24 mouse cellular contexts compared by ENCODE assay signal in the genomic region with DNA sequence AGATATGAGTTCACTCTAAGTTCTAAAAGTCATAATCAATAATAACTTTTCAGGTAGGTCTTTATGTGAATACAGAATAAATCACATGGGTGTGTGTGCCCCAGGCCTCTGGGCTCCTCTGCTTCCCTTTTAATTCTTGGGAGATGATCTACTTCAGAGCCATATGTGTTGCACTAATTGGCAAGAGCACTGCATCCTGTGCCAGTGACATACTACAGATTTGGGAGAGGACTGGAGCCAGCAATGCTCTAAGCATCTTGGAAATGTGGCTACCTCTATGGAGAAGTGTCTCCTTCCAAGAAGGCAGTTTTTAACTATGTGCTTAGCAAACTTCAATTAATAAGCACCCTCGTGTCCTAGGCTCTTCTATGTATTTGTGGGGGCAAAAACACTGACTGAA.
DNase-seq lines count a peak whose midpoint lies in the region; ATAC-seq lines count a peak whose summit lies in the region.
"Had no signal": no experiment of that assay in that cellular context is flagged by ENCODE, and none has a peak within 500 bp of the region (broad histone marks: within the 10 kb centered on the region; RNA-seq: fewer than 3 reads in every experiment).

No protein-coding gene starts in this region.

- H3K9me3 ChIP-seq in forebrain, embryonic 13.5 days (replicated peaks): no peaks in the 10 kb centered on the region
- no peaks in the 10 kb centered on the region for H3K9me3 ChIP-seq in forebrain, embryonic 12.5 days
- H3K9me3 ChIP-seq in intestine, embryonic 15.5 days: no peaks in the 10 kb centered on the region
- H3K9me3 ChIP-seq: embryonic facial prominence, embryonic 15.5 days; heart, embryonic 12.5 days; liver, embryonic 13.5 days; midbrain, embryonic 12.5 days; neural tube, embryonic 13.5 days had no signal

- H3K4me1 ChIP-seq in forebrain, embryonic 13.5 days: peaks cover 33% of the 10 kb centered on the region
- peaks cover 23% of the 10 kb centered on the region for H3K4me1 ChIP-seq in forebrain, embryonic 12.5 days
- H3K4me1 ChIP-seq in intestine, embryonic 15.5 days (replicated peaks): no peaks in the 10 kb centered on the region
- H3K4me1 ChIP-seq: embryonic facial prominence, embryonic 15.5 days; heart, embryonic 12.5 days; liver, embryonic 13.5 days had no signal

- ATAC-seq in forebrain, embryonic 13.5 days: peak; percentile 62; the same call in 1 of the 2 replicates
- no peak for ATAC-seq in forebrain, embryonic 12.5 days (ENCODE audit: low FRiP score)
- ATAC-seq in intestine, embryonic 15.5 days: no peak
- ATAC-seq: hindbrain, postnatal 0 days; intestine, postnatal 0 days had no signal

- H3K4me3 ChIP-seq in forebrain, embryonic 13.5 days: no peak overlapping the region
- no peak overlapping the region for H3K4me3 ChIP-seq in forebrain, embryonic 12.5 days (replicated peaks)
- no peak overlapping the region for H3K4me3 ChIP-seq in intestine, embryonic 15.5 days (replicated peaks)
- H3K4me3 ChIP-seq: embryonic facial prominence, embryonic 15.5 days; heart, embryonic 12.5 days; liver, embryonic 13.5 days; midbrain, embryonic 12.5 days; myocyte; neural tube, embryonic 13.5 days had no signal

- 70% methylated on average over 1 of the region's 1 CpGs for WGBS in forebrain, embryonic 13.5 days
- 93% methylated on average over 1 of the region's 1 CpGs for WGBS in forebrain, embryonic 12.5 days
- 73% methylated on average over 1 of the region's 1 CpGs for WGBS in intestine, embryonic 15.5 days

- H3K36me3 ChIP-seq in forebrain, embryonic 13.5 days (ENCODE audit: poor library complexity, severe bottlenecking): no peaks in the 10 kb centered on the region
- no peaks in the 10 kb centered on the region for H3K36me3 ChIP-seq in forebrain, embryonic 12.5 days (replicated peaks)
- no peaks in the 10 kb centered on the region for H3K36me3 ChIP-seq in intestine, embryonic 15.5 days
- H3K36me3 ChIP-seq: embryonic facial prominence, embryonic 15.5 days; heart, embryonic 12.5 days; liver, embryonic 13.5 days; midbrain, embryonic 12.5 days; neural tube, embryonic 13.5 days had no signal

- H3K27ac ChIP-seq in forebrain, embryonic 13.5 days: peak overlapping the region; percentile 48; the same call in 1 of the 2 replicates
- no peak overlapping the region for H3K27ac ChIP-seq in forebrain, embryonic 12.5 days
- no peak overlapping the region for H3K27ac ChIP-seq in intestine, embryonic 15.5 days
- H3K27ac ChIP-seq: embryonic facial prominence, embryonic 15.5 days; hindbrain, postnatal 0 days; liver, embryonic 13.5 days had no signal

- no peaks in the 10 kb centered on the region for H3K27me3 ChIP-seq in forebrain, embryonic 13.5 days
- H3K27me3 ChIP-seq in forebrain, embryonic 12.5 days: no peaks in the 10 kb centered on the region
- no peaks in the 10 kb centered on the region for H3K27me3 ChIP-seq in intestine, embryonic 15.5 days (replicated peaks)
- H3K27me3 ChIP-seq: embryonic facial prominence, embryonic 15.5 days; heart, embryonic 12.5 days; liver, embryonic 13.5 days; midbrain, embryonic 12.5 days; neural tube, embryonic 13.5 days had no signal

- peak; percentile 7 for DNase-seq in layer of hippocampus, adult 8-10 months (ENCODE audit: low spot score in 2 of 2)
- DNase-seq in layer of hippocampus, postnatal 36 days: no peak
- peak; percentile 9 for DNase-seq in right cerebral cortex, postnatal 25 days
- no peak for DNase-seq in right cerebral cortex, postnatal 36 days (ENCODE audit: low spot score in 2 of 2)
- DNase-seq: adrenal gland, postnatal 25 days; cerebellum, adult 11-12 months; gastrocnemius, postnatal 25 days; heart, adult 18-20 months; heart, postnatal 10 days; kidney, postnatal 25 days; liver, embryonic 13.5 days; lung, adult 2 months; lung, postnatal 14 days; thymus, postnatal 14 days had no signal

- H3K4me2 ChIP-seq in forebrain, embryonic 13.5 days: no peak overlapping the region
- no peak overlapping the region for H3K4me2 ChIP-seq in forebrain, embryonic 12.5 days
- H3K4me2 ChIP-seq in intestine, embryonic 15.5 days (replicated peaks): no peak overlapping the region
- H3K4me2 ChIP-seq: embryonic facial prominence, embryonic 15.5 days; heart, embryonic 12.5 days; liver, embryonic 13.5 days; midbrain, embryonic 12.5 days; neural tube, embryonic 13.5 days had no signal

- no peak overlapping the region for H3K9ac ChIP-seq in forebrain, embryonic 13.5 days
- no peak overlapping the region for H3K9ac ChIP-seq in forebrain, embryonic 12.5 days
- no peak overlapping the region for H3K9ac ChIP-seq in intestine, embryonic 15.5 days
- H3K9ac ChIP-seq: embryonic facial prominence, embryonic 15.5 days; heart, embryonic 12.5 days; liver, embryonic 13.5 days; midbrain, embryonic 12.5 days; neural tube, embryonic 13.5 days had no signal

Comparison
In these comparisons a context has a peak if more than half of its experiments do, and no peak if none do; other contexts are left out.
1. DNase-seq: peak in layer of hippocampus, adult 8-10 months (2 of 2) and right cerebral cortex, postnatal 25 days (single experiment); none in layer of hippocampus, postnatal 36 days (0 of 2) and right cerebral cortex, postnatal 36 days (0 of 2).